Mouse (Mus musculus) heart, embryonic 16.5 days (tissue): ENCODE measurements around the gene Arsa. TPM values are rescaled to one million over a fixed set of nuclear protein-coding genes. Genes with fewer than 3 reads are reported as not detected.

Experiments used
- ATAC-seq: fragments of 200-750 bp; cut with Nextera tagmentation; replicated peaks from 2 replicates; pipeline ENCODE4 v1.8.0; 2017; ENCODE audit warnings: moderate number of reproducible peaks; ENCODE audit not compliant: insufficient read depth, low FRiP score; ENCODE audit errors: extremely low read depth
- H3K27ac ChIP-seq: fragments of 300-500 bp; sonication (generic); 2 replicates; pipeline ENCODE4 v1.5.1; 2014; ENCODE audit warnings: mild to moderate bottlenecking, low read length, control low read depth, moderate library complexity
- H3K27me3 ChIP-seq: fragments of 300-500 bp; sonication (generic); 2 replicates; pipeline ENCODE4 v1.6.1; 2014; ENCODE audit warnings: low read length, mixed read lengths; ENCODE audit not compliant: control insufficient read depth, insufficient read depth
- H3K36me3 ChIP-seq: fragments of 300-500 bp; sonication (generic); 2 replicates; pipeline ENCODE4 v1.6.1; 2014; ENCODE audit not compliant: control insufficient read depth, insufficient read depth
- H3K4me1 ChIP-seq: fragments of 300-500 bp; sonication (generic); 2 replicates; pipeline ENCODE4 v1.6.1; 2014; ENCODE audit warnings: low read length, mixed read lengths; ENCODE audit not compliant: control insufficient read depth, insufficient read depth
- H3K4me2 ChIP-seq: fragments of 300-500 bp; sonication (generic); 2 replicates; pipeline ENCODE4 v1.6.1; 2014; ENCODE audit warnings: low read depth, mild to moderate bottlenecking, control low read depth, low read length
- H3K4me3 ChIP-seq: fragments of 300-500 bp; sonication (generic); 2 replicates; pipeline ENCODE4 v1.5.1; 2014; ENCODE audit warnings: mild to moderate bottlenecking, control low read depth, low read length
- H3K9ac ChIP-seq: fragments of 300-500 bp; sonication (generic); 2 replicates; pipeline ENCODE4 v1.6.1; 2014; ENCODE audit warnings: low read length, control low read depth
- H3K9me3 ChIP-seq: fragments of 300-500 bp; sonication (generic); replicated peaks from 2 replicates; pipeline ENCODE4 v1.6.1; 2016; ENCODE audit warnings: low read length; ENCODE audit not compliant: control insufficient read depth
- WGBS: fragments of 180-500 bp; shearing (Covaris S2); extraction: QIAGEN DNeasy Blood & Tissue Kit; methylation state at CpG from one replicate; pipeline ENCODE4 v1.1.7; 2014; 5-methylcytosine and 5-hydroxymethylcytosine counted together
- polyA plus RNA-seq: library from polyadenylated mRNA; unstranded; fragments of >200 nt; fragmentation: Nextera tagmentation; extraction: Ambion mirVana; gene quantifications from 2 replicates; pipeline ENCODE4 v1.2.1, GENCODE M21; 2015

Gene Arsa
- polyA plus RNA-seq, 1 experiment from 2014 or later = 15.9 TPM

- peak overlapping the region; percentile 75 for H3K4me3 ChIP-seq
- H3K9me3 ChIP-seq = no peaks in the 10 kb centered on the region
- H3K4me1 ChIP-seq = peaks cover 6% of the 10 kb centered on the region
- H3K9ac ChIP-seq = peak overlapping the region; percentile 75
- ATAC-seq = no peak; the same call in 1 of the 2 replicates
- no peaks in the 10 kb centered on the region for H3K36me3 ChIP-seq
- H3K27ac ChIP-seq = peak overlapping the region; percentile 84
- H3K27me3 ChIP-seq = peaks cover 37% of the 10 kb centered on the region
- peak overlapping the region; percentile 79 for H3K4me2 ChIP-seq
- WGBS = 3% methylated on average over 41 of the region's 41 CpGs
Measured at GRCm38 (mm10) chr15:89498049-89498960, 21.1 kb upstream of the Arsa start.

GRCm38 (mm10) chr15:89497391-89498048 is 20.3 kb upstream of the Arsa start:
- peak overlapping the region; percentile 75 for H3K4me3 ChIP-seq
- H3K9ac ChIP-seq = peak overlapping the region; percentile 75
- peak; percentile 78 for ATAC-seq
- H3K27me3 ChIP-seq = peaks cover 37% of the 10 kb centered on the region
- H3K4me1 ChIP-seq = peaks cover 6% of the 10 kb centered on the region
- 25% methylated on average over 4 of the region's 4 CpGs for WGBS
- no peaks in the 10 kb centered on the region for H3K36me3 ChIP-seq
- H3K4me2 ChIP-seq = no peak overlapping the region
- peaks cover 4% of the 10 kb centered on the region; the same call in 1 of the 2 replicates for H3K9me3 ChIP-seq
- peak overlapping the region; percentile 84 for H3K27ac ChIP-seq

GRCm38 (mm10) chr15:89496841-89497240 is 19.6 kb upstream of the Arsa start:
- H3K4me3 ChIP-seq = no peak overlapping the region
- 45% methylated on average over 2 of the region's 2 CpGs for WGBS
- no peaks in the 10 kb centered on the region for H3K36me3 ChIP-seq
- H3K9ac ChIP-seq = no peak overlapping the region
- H3K27ac ChIP-seq = peak overlapping the region; percentile 73
- H3K9me3 ChIP-seq = peaks cover 8% of the 10 kb centered on the region; the same call in 1 of the 2 replicates
- ATAC-seq = no peak
- no peak overlapping the region for H3K4me2 ChIP-seq
- peaks cover 34% of the 10 kb centered on the region for H3K27me3 ChIP-seq
- H3K4me1 ChIP-seq = peaks cover 6% of the 10 kb centered on the region

GRCm38 (mm10) chr15:89496131-89496530 is 18.9 kb upstream of the Arsa start:
- no peak overlapping the region for H3K27ac ChIP-seq
- no peak overlapping the region for H3K4me3 ChIP-seq
- peaks cover 6% of the 10 kb centered on the region for H3K4me1 ChIP-seq
- H3K9me3 ChIP-seq = peaks cover 8% of the 10 kb centered on the region; the same call in 1 of the 2 replicates
- H3K9ac ChIP-seq = no peak overlapping the region
- H3K27me3 ChIP-seq = peaks cover 30% of the 10 kb centered on the region
- no peaks in the 10 kb centered on the region for H3K36me3 ChIP-seq
- no peak overlapping the region for H3K4me2 ChIP-seq
- WGBS = 57% methylated on average over 4 of the region's 4 CpGs
- no peak for ATAC-seq

- H3K4me2 ChIP-seq = no peak overlapping the region
- H3K4me3 ChIP-seq = no peak overlapping the region
- no peak overlapping the region for H3K9ac ChIP-seq
- peaks cover 8% of the 10 kb centered on the region; the same call in 1 of the 2 replicates for H3K9me3 ChIP-seq
- H3K27me3 ChIP-seq = peaks cover 25% of the 10 kb centered on the region
- WGBS = 73% methylated on average over 4 of the region's 4 CpGs
- no peak for ATAC-seq
- no peak overlapping the region for H3K27ac ChIP-seq
- peaks cover 6% of the 10 kb centered on the region for H3K4me1 ChIP-seq
- H3K36me3 ChIP-seq = no peaks in the 10 kb centered on the region
Measured at GRCm38 (mm10) chr15:89494970-89495369, 17.7 kb upstream of the Arsa start.

DNA sequence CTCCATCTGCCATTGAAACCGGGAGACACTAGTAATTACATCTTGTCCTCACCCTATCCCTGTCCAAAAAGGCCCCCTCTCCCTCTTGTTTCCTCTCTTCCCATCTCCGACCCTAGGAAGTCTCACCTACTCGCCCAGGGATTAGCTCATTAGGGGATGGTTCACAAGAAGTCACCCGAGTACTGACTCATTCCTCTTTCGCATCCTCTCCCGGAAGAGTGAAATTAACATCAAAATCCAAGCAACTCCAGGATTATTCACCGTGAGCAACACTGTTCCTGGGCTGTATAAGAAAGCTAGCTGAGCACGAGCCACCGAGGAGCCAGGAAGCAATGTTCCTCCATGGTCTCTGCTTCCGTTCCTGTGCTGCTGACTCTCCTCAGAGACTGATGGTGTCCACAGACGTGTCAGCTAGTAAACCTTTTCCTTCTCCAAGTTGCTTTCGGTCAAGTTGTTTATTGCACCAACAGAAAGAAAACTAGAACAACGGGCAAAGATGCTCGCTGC is 11.4 kb upstream of the Arsa start:
- H3K27ac ChIP-seq = no peak overlapping the region
- H3K9me3 ChIP-seq = peaks cover 8% of the 10 kb centered on the region; the same call in 1 of the 2 replicates
- WGBS = 36% methylated on average over 14 of the region's 14 CpGs
- no peak overlapping the region for H3K4me2 ChIP-seq
- H3K9ac ChIP-seq = no peak overlapping the region
- no peaks in the 10 kb centered on the region for H3K4me1 ChIP-seq
- H3K36me3 ChIP-seq = no peaks in the 10 kb centered on the region
- no peak overlapping the region for H3K4me3 ChIP-seq
- H3K27me3 ChIP-seq = no peaks in the 10 kb centered on the region
- no peak for ATAC-seq

DNA sequence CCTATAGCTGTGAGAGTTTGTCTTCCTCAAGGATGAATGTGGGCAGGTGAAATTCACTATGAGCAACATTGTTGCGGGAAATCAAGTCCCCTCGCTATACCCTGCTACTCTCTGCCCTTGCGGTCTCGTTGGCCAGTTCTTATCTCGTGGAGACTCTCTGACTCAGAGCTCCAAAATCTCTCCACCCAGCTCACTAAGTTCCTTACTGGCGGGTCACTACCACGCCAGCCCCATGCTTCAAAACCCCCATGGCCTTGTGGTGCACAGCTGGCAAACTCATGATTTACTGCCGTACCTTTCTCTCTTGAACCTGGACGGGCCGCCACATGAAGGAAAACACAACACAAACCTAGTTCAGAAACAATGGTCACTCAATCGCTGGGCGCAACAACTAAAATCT is 11.0 kb upstream of the Arsa start:
- Histone ChIP-seq H3K36me3 (no peaks in the 10 kb centered on the region), H3K9me3 (peaks cover 8% of the 10 kb centered on the region; the same call in 1 of the 2 replicates), H3K27ac (no peak overlapping the region), H3K4me3 (no peak overlapping the region), H3K27me3 (no peaks in the 10 kb centered on the region), H3K9ac (no peak overlapping the region), H3K4me2 (no peak overlapping the region), H3K4me1 (no peaks in the 10 kb centered on the region)
- 59% methylated on average over 12 of the region's 12 CpGs for WGBS
- ATAC-seq = no peak

DNA sequence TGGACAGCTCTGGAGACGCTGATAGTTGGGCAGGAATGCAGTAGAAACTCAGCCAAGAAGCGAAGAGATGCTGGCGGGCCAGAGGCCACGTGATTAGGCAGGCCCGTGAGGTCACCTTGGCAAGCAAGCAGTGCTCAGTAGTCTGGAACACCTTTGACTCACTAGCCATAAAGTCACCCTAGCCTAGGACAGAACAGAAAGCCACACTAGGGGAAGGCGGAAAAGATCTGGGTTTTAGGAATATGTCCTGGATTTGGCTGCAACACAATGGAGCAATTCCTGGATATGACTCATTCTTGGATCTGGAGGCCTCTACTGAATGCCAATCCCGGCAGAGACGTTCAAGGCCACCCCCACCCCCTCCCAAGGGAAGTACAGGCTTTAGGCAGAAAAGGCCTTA is 3.4 kb upstream of the Arsa start:
- ATAC-seq = peak; percentile 56
- Histone ChIP-seq H3K9ac (no peak overlapping the region), H3K27ac (peak overlapping the region; percentile 73), H3K4me3 (no peak overlapping the region), H3K27me3 (no peaks in the 10 kb centered on the region), H3K4me2 (peak overlapping the region; percentile 34), H3K9me3 (no peaks in the 10 kb centered on the region; the same call in 1 of the 2 replicates), H3K4me1 (peaks cover 10% of the 10 kb centered on the region), H3K36me3 (no peaks in the 10 kb centered on the region)
- 42% methylated on average over 8 of the region's 8 CpGs for WGBS
